Mouse (Mus musculus) liver, postnatal 0 days (tissue): ENCODE measurements around the gene Kif2a. TPM values are rescaled to one million over a fixed set of nuclear protein-coding genes. Genes with fewer than 3 reads are reported as not detected.

Experiments
- ATAC-seq: fragments of 200-750 bp; cut with Nextera tagmentation; 2 replicates; pipeline ENCODE4 v1.8.0; 2017; ENCODE audit warnings: mild to moderate bottlenecking, moderate library complexity
- DNase-seq: peaks from one replicate; pipeline ENCODE4 v3.0.0-alpha.2; 2016
- H3K27ac ChIP-seq: fragments of 300-500 bp; sonication (generic); 2 replicates; pipeline ENCODE4 v1.5.1; 2014; ENCODE audit warnings: antibody characterized with exemption, moderate library complexity, mild to moderate bottlenecking, low read depth
- H3K27me3 ChIP-seq: fragments of 300-500 bp; sonication (generic); 2 replicates; pipeline ENCODE4 v1.6.1; 2014; ENCODE audit warnings: low read length, control low read depth, mixed read lengths; ENCODE audit not compliant: insufficient read depth
- H3K36me3 ChIP-seq: fragments of 300-500 bp; sonication (generic); replicated peaks from 2 replicates; pipeline ENCODE4 v1.6.1; 2014; ENCODE audit warnings: mild to moderate bottlenecking, control low read depth, low read length, moderate library complexity, mixed read lengths; ENCODE audit not compliant: insufficient read depth
- H3K4me1 ChIP-seq: fragments of 300-500 bp; sonication (generic); 2 replicates; pipeline ENCODE4 v1.6.1; 2014; ENCODE audit warnings: antibody characterized with exemption, mild to moderate bottlenecking, control low read depth; ENCODE audit not compliant: insufficient read depth
- H3K4me2 ChIP-seq: fragments of 300-500 bp; sonication (generic); 2 replicates; pipeline ENCODE4 v1.6.1; 2014; ENCODE audit warnings: low read depth, mild to moderate bottlenecking, low read length, moderate library complexity, mixed read lengths
- H3K4me3 ChIP-seq: fragments of 300-500 bp; sonication (generic); 2 replicates; pipeline ENCODE4 v1.5.1; 2014; ENCODE audit warnings: low read depth, low read length
- H3K9ac ChIP-seq: fragments of 300-500 bp; sonication (generic); replicated peaks from 2 replicates; pipeline ENCODE4 v1.6.1; 2014; ENCODE audit warnings: mild to moderate bottlenecking, moderate library complexity
- H3K9me3 ChIP-seq: fragments of 300-500 bp; sonication (generic); 2 replicates; pipeline ENCODE4 v1.6.1; 2016; ENCODE audit warnings: mild to moderate bottlenecking, control low read depth, low read length, mixed read lengths
- CTCF ChIP-seq: sonication (generic); IDR thresholded peaks from 2 replicates; pipeline ENCODE4 v1.5.1; 2016; ENCODE audit warnings: antibody characterized with exemption, low read depth
- EP300 ChIP-seq: IDR thresholded peaks from 2 replicates; pipeline ENCODE4 v1.6.1; 2016; ENCODE audit warnings: antibody characterized with exemption, low read depth, mild to moderate bottlenecking
- WGBS: fragments of 180-500 bp; shearing (Covaris S2); extraction: QIAGEN DNeasy Blood & Tissue Kit; methylation state at CpG from one replicate; pipeline ENCODE4 v1.1.7; 2014; ENCODE audit not compliant: insufficient replicate concordance; 5-methylcytosine and 5-hydroxymethylcytosine counted together
- polyA plus RNA-seq: library from polyadenylated mRNA; unstranded; fragments of >200 nt; fragmentation: Nextera tagmentation; extraction: Ambion mirVana; gene quantifications from 2 replicates; pipeline ENCODE4 v1.2.1, GENCODE M21; 2015

Gene Kif2a
- polyA plus RNA-seq, 1 experiment from 2014 or later: 21.2 TPM

- Histone ChIP-seq H3K4me1 (peaks cover 4% of the 10 kb centered on the region; the same call in 1 of the 2 replicates), H3K27me3 (no peaks in the 10 kb centered on the region), H3K9ac (no peak overlapping the region), H3K36me3 (no peaks in the 10 kb centered on the region), H3K4me3 (no peak overlapping the region), H3K9me3 (no peaks in the 10 kb centered on the region), H3K4me2 (no peak overlapping the region), H3K27ac (no peak overlapping the region)
- TF ChIP-seq EP300 (no peak), CTCF (no peak)
- no peak for ATAC-seq
- DNase-seq: no peak
- WGBS: 48% methylated on average over 4 of the region's 4 CpGs
Observed at GRCm38 (mm10) chr13:107039493-107039892, 17.6 kb upstream of the Kif2a start.

- ATAC-seq: no peak
- 82% methylated on average over 2 of the region's 2 CpGs for WGBS
- H3K9ac ChIP-seq: no peak overlapping the region
- no peaks in the 10 kb centered on the region for H3K9me3 ChIP-seq
- no peaks in the 10 kb centered on the region for H3K27me3 ChIP-seq
- H3K4me1 ChIP-seq: no peaks in the 10 kb centered on the region
- no peak overlapping the region for H3K27ac ChIP-seq
- H3K4me3 ChIP-seq: no peak overlapping the region
- TF ChIP-seq CTCF (no peak), EP300 (no peak)
- no peak for DNase-seq
- no peak overlapping the region for H3K4me2 ChIP-seq
- no peaks in the 10 kb centered on the region for H3K36me3 ChIP-seq
Observed at GRCm38 (mm10) chr13:107038346-107038745, 16.4 kb upstream of the Kif2a start.

DNA sequence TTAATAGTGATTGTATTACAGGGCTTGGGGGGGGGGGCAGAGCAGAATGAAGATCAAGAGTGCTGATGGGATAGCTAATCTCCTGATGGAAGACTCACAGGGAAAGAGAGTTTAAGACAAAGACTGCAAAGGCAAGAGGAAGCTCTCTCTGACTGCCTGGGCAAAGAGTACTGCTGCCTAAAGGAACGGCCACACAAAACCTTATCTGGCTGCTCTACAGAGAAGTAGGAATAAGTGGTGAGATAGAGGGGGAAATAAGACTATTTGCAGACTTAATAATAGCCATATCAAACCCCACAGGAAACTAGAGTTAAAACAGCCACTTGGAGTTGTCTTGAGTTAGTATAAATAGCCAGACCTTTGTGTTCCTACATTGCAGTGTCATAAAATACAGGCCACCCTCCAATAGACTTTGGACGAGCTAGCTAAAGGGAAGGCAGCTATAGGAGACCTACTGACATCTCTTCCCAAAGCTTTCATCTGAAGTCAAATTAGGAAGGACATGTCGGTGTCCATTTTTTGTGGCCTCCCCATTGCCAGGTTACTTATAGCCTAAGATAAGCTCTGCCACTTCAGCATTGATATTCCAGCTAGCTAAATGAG is 13.7 kb upstream of the Kif2a start:
- ATAC-seq (no peak), DNase-seq (no peak)
- 59% methylated on average over 3 of the region's 3 CpGs for whole genome bisulfite sequencing
- Histone ChIP-seq H3K9ac (no peak overlapping the region), H3K27me3 (no peaks in the 10 kb centered on the region), H3K4me1 (no peaks in the 10 kb centered on the region), H3K4me3 (no peak overlapping the region), H3K9me3 (no peaks in the 10 kb centered on the region), H3K4me2 (no peak overlapping the region), H3K36me3 (no peaks in the 10 kb centered on the region), H3K27ac (no peak overlapping the region)
- TF ChIP-seq EP300: no peak
- no peak for TF ChIP-seq CTCF

DNA sequence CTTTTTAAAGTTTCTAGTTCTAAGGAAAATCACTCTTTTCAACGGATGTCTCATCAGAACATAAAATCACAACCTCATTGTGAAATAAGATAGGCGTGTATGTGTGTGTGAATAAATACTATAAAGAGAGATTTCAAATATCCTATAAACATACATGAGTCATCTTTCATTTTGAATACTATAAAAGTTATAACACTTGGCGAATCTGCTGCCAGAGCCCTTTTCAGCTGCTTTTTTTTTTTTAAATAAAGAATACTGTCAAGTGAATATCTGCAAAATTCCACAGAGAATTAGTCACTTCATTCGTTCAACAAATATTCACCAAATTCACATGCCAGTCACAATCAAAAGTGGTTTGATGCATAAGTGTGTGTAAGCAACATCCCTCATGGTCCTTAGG is 13.2 kb upstream of the Kif2a start:
- Histone ChIP-seq H3K9ac (no peak overlapping the region), H3K9me3 (no peaks in the 10 kb centered on the region), H3K4me3 (no peak overlapping the region), H3K4me1 (no peaks in the 10 kb centered on the region), H3K36me3 (no peaks in the 10 kb centered on the region), H3K27ac (no peak overlapping the region), H3K4me2 (no peak overlapping the region), H3K27me3 (no peaks in the 10 kb centered on the region)
- no peak for DNase-seq
- WGBS: 82% methylated on average over 4 of the region's 4 CpGs
- no peak for ATAC-seq
- no peak for TF ChIP-seq EP300
- no peak for TF ChIP-seq CTCF

GRCm38 (mm10) chr13:107034028-107034920 is 12.3 kb upstream of the Kif2a start:
- H3K27me3 ChIP-seq: no peaks in the 10 kb centered on the region
- no peak overlapping the region for H3K4me2 ChIP-seq
- no peaks in the 10 kb centered on the region for H3K36me3 ChIP-seq
- ATAC-seq (peak; percentile 33; the same call in 1 of the 2 replicates), DNase-seq (no peak)
- 48% methylated on average over 1 of the region's 1 CpGs for WGBS
- TF ChIP-seq EP300: no peak
- no peak for TF ChIP-seq CTCF
- H3K27ac ChIP-seq: no peak overlapping the region
- 0 out of 2 replicates have a peak, but pooled peaks cover under 1% of the 10 kb centered on the region for H3K4me1 ChIP-seq
- H3K9me3 ChIP-seq: no peaks in the 10 kb centered on the region
- no peak overlapping the region for H3K4me3 ChIP-seq
- no peak overlapping the region for H3K9ac ChIP-seq

- DNase-seq: no peak
- Histone ChIP-seq H3K27me3 (no peaks in the 10 kb centered on the region), H3K9me3 (no peaks in the 10 kb centered on the region), H3K4me3 (no peak overlapping the region), H3K27ac (no peak overlapping the region), H3K4me1 (peaks cover 3% of the 10 kb centered on the region; the same call in 1 of the 2 replicates), H3K9ac (no peak overlapping the region), H3K4me2 (no peak overlapping the region), H3K36me3 (no peaks in the 10 kb centered on the region)
- no peak for ATAC-seq
- TF ChIP-seq CTCF (no peak), EP300 (no peak)
Observed at GRCm38 (mm10) chr13:107031228-107031627, 9.3 kb upstream of the Kif2a start.
